Mouse (Mus musculus) cerebellum, adult 2 months (tissue): Measurements from ENCODE around the gene Dnajc9. TPM values are rescaled to one million over a fixed set of nuclear protein-coding genes. Genes with fewer than 3 reads are reported as not detected.

Experiments
- DNase-seq, 2 experiments: peaks; one replicate each; pipeline ENCODE4 v3.0.0; 2021
- H3K27ac ChIP-seq: fragments of 200-500 bp; 2 replicates; pipeline ENCODE4 v1.5.1; 2012; ENCODE audit warnings: low read length, control low read depth, inconsistent platforms; ENCODE audit not compliant: insufficient read depth
- H3K27me3 ChIP-seq: fragments of 200-500 bp; 2 replicates; pipeline ENCODE4 v1.6.1; 2012; ENCODE audit warnings: inconsistent platforms, mild to moderate bottlenecking, low read length, moderate library complexity; ENCODE audit not compliant: control insufficient read depth, insufficient read depth
- H3K4me1 ChIP-seq: fragments of 200-500 bp; 2 replicates; pipeline ENCODE4 v1.6.1; 2011; ENCODE audit warnings: low read length; ENCODE audit not compliant: control insufficient read depth, insufficient read depth
- H3K4me3 ChIP-seq: fragments of 200-500 bp; replicated peaks from 2 replicates; pipeline ENCODE3; 2011; ENCODE audit warnings: mild to moderate bottlenecking, low read depth, low read length, control low read depth; ENCODE audit not compliant: insufficient read depth
- CTCF ChIP-seq: fragments of 200-500 bp; IDR thresholded peaks from 2 replicates; pipeline ENCODE4 v1.5.1; 2011; ENCODE audit warnings: low read depth, mild to moderate bottlenecking, control low read depth, low read length, moderate library complexity, borderline replicate concordance; ENCODE audit not compliant: insufficient read depth
- POLR2A ChIP-seq: fragments of 200-500 bp; IDR thresholded peaks from 2 replicates; pipeline ENCODE4 v1.6.1; 2011; ENCODE audit warnings: low read length, control low read depth, borderline replicate concordance; ENCODE audit not compliant: insufficient read depth
- WGBS: fragments of 180-500 bp; shearing (Covaris S2); methylation state at CpG from one replicate; pipeline ENCODE4 v1.1.7; 2018; 5-methylcytosine and 5-hydroxymethylcytosine counted together
- polyA plus RNA-seq: library from polyadenylated mRNA; depleted of rRNA; stranded (reverse); fragments of >200 nt; gene quantifications from 2 replicates; pipeline ENCODE4 v1.2.3, GENCODE M21; 2012; rRNA removed

Dnajc9 gene
- 55.9 and 57.7 TPM in 2 replicates for polyA plus RNA-seq

GRCm38 (mm10) chr14:20388441-20389129 lies at the start of gene Dnajc9:
Gene Dnajc9, minus strand, starts transcription at chr14:20388910.
- Histone ChIP-seq H3K27me3 (no peaks in the 10 kb centered on the region), H3K27ac (peak within 1 kb of the TSS; percentile 52; the same call in 1 of the 2 replicates), H3K4me3 (peak within 1 kb of the TSS; percentile 98), H3K4me1 (peaks cover 3% of the 10 kb centered on the region)
- peak; percentile 94 to 96 for DNase-seq
- under 1% methylated on average over 59 of the region's 59 CpGs for WGBS
- peak; percentile 89 for TF ChIP-seq POLR2A
- TF ChIP-seq CTCF, result no peak

GRCm38 (mm10) chr14:20436976-20437375 lies 48.3 kb upstream of the Dnajc9 start:
- Histone ChIP-seq H3K4me3 (no peak overlapping the region), H3K27ac (no peak overlapping the region), H3K4me1 (no peaks in the 10 kb centered on the region; the same call in 1 of the 2 replicates), H3K27me3 (no peaks in the 10 kb centered on the region)
- TF ChIP-seq POLR2A (no peak), CTCF (no peak)
- no peak for DNase-seq
- WGBS, result 49% methylated on average over 6 of the region's 6 CpGs

DNA sequence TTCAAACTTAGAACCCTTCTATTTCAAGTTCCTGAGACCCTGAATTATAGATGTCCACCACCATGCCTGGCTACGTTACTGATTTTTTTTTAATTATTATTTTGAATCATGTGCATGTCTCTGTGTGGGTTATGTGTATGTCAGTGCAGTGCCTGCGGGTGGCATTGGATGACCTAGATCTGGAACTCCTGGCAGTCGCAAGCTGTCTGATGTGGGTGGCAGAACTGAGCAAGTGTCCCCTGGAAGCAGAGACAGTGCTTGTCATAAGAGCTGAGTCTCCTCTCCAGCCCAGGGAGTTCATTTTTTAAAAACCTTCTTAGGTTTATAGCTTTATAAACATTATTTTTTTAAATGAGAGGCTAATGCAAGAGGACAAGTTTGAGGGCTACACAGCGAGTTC lies 43.7 kb upstream of the Dnajc9 start:
- Histone ChIP-seq H3K27me3 (no peaks in the 10 kb centered on the region), H3K4me3 (no peak overlapping the region), H3K4me1 (no peaks in the 10 kb centered on the region; the same call in 1 of the 2 replicates), H3K27ac (no peak overlapping the region)
- 57% methylated on average over 4 of the region's 4 CpGs for WGBS
- peak; percentile 13 to 25 for DNase-seq
- no peak for TF ChIP-seq POLR2A
- no peak for TF ChIP-seq CTCF

DNA sequence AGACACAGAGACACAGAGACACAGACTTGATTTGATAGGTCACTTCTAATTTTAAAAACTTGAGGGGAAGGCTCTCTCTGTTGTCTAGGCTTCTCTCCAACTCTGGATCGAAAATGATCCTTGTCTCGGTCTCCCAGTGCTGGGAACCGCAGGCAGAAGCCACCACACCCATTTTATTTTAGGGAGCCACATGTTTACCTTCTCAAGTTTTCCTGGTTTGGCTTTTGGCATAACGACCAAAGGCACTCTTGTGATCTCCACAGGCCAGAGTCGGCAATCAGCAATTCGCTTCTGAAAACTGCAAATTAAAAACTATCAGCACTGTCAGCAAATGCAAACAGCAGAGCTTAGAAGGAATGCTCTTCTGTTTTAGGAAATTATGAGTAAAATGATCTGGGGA lies 43.0 kb upstream of the Dnajc9 start:
- no peaks in the 10 kb centered on the region; the same call in 1 of the 2 replicates for H3K4me1 ChIP-seq
- 73% methylated on average over 6 of the region's 6 CpGs for WGBS
- no peak overlapping the region for H3K27ac ChIP-seq
- no peak for DNase-seq
- no peak for TF ChIP-seq CTCF
- no peak for TF ChIP-seq POLR2A
- no peaks in the 10 kb centered on the region for H3K27me3 ChIP-seq
- no peak overlapping the region for H3K4me3 ChIP-seq

GRCm38 (mm10) chr14:20429833-20430232 lies 41.1 kb upstream of the Dnajc9 start:
- Histone ChIP-seq H3K27me3 (no peaks in the 10 kb centered on the region), H3K27ac (no peak overlapping the region), H3K4me3 (no peak overlapping the region), H3K4me1 (no peaks in the 10 kb centered on the region; the same call in 1 of the 2 replicates)
- DNase-seq, result no peak
- TF ChIP-seq CTCF, result no peak
- 54% methylated on average over 1 of the region's 1 CpGs for WGBS

- DNase-seq, result no peak
- 19% methylated on average over 1 of the region's 1 CpGs for WGBS
- TF ChIP-seq POLR2A (no peak), CTCF (no peak)
- Histone ChIP-seq H3K27ac (no peak overlapping the region), H3K4me1 (no peaks in the 10 kb centered on the region; the same call in 1 of the 2 replicates), H3K4me3 (no peak overlapping the region), H3K27me3 (no peaks in the 10 kb centered on the region)
Observed at GRCm38 (mm10) chr14:20428593-20428992, 39.9 kb upstream of the Dnajc9 start.

DNA sequence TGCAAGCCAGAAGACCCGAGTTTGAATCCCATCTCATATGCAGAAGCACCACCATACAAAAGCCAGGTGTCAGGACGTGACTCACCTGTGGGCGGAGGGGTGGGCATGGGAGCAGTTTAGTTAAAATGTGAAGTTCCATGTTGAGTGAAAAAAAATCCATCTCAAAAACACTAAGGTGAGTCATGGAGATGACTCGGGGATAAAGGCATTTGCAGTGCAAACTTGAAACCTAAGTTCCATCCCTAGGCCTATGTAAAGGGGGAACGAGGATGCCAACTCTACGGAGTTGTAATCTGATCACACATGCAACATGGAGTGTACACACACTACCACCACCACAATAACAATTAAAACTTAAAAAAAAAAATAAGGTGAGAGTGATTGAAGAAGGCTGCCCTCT lies 34.3 kb upstream of the Dnajc9 start:
- Histone ChIP-seq H3K27me3 (no peaks in the 10 kb centered on the region), H3K27ac (no peak overlapping the region), H3K4me3 (no peak overlapping the region), H3K4me1 (no peaks in the 10 kb centered on the region)
- 94% methylated on average over 6 of the region's 6 CpGs for WGBS
- TF ChIP-seq CTCF, result no peak
- TF ChIP-seq POLR2A, result no peak
- no peak for DNase-seq

DNA sequence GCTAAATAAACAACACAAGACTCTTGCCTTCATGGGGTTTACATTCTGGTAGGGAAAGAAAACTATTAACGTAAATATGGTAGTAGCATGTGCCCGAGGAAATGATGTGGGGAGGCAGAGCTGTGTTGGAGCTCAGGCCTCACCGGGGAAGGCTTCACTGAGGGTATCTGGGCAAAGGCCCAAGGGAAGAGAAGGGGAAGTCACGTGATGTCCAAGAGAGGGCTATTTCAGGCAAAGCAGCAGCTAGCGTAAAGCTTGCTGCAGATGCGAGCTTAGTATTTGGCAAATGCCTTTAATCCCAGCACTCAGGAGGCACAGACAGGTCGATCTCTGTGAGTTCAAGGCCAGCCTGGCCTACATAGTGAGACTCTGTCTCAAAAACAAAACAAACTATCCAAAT lies 33.5 kb upstream of the Dnajc9 start:
- 41% methylated on average over 7 of the region's 7 CpGs for WGBS

More for the DNA sequence above, 33.5 kb upstream of the Dnajc9 start:
- Histone ChIP-seq H3K27me3 (no peaks in the 10 kb centered on the region), H3K4me3 (no peak overlapping the region), H3K4me1 (no peaks in the 10 kb centered on the region), H3K27ac (no peak overlapping the region)
- TF ChIP-seq CTCF, result no peak
- TF ChIP-seq POLR2A, result no peak
- no peak for DNase-seq
